Mouse (Mus musculus): Measurements from ENCODE around the gene Pald1.
A peak's percentile ranks its signal among the peaks of the same experiment; 100 is the strongest.

The Pald1 gene

GRCm38 (mm10) chr10:61369755-61370154 is 13.6 kb downstream of the Pald1 start:
- DNase-seq (ENCODE audit: low spot score): no peak

- no peak for DNase-seq (ENCODE audit: low spot score)
Observed at GRCm38 (mm10) chr10:61365902-61366301, 17.4 kb downstream of the Pald1 start.

GRCm38 (mm10) chr10:61364431-61364830 is 18.9 kb downstream of the Pald1 start:
- DNase-seq (ENCODE audit: low spot score): no peak

- DNase-seq (ENCODE audit: low spot score): no peak
Observed at GRCm38 (mm10) chr10:61362992-61363391, 20.3 kb downstream of the Pald1 start.

- no peak for DNase-seq (ENCODE audit: low spot score)
Observed at GRCm38 (mm10) chr10:61362483-61362882, 20.8 kb downstream of the Pald1 start.

- DNase-seq (ENCODE audit: low spot score): no peak
Observed at GRCm38 (mm10) chr10:61360667-61361066, 22.7 kb downstream of the Pald1 start.

- DNase-seq (ENCODE audit: low spot score): no peak
Observed at GRCm38 (mm10) chr10:61359411-61359810, 23.9 kb downstream of the Pald1 start.

DNA sequence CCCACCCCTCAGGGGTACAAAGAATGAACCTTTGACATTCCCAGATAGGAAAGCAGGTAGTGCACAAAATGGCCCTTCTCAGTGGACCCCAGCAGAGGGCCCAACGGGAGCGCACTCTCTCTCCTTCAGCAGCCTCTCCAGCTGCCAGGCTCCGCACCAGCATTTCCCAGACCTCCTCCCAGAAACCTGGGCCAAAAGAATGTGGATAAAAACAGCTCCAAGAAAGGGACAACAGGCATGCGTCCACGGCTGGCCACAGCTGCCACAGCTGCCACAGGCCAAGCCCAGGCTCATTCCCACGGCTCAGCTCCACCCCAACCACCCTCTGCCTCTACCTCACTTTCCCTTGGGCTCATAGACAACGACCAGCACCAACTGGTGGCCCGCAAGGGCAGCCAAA is 25.7 kb downstream of the Pald1 start:
- no peak for DNase-seq (ENCODE audit: low spot score)

DNA sequence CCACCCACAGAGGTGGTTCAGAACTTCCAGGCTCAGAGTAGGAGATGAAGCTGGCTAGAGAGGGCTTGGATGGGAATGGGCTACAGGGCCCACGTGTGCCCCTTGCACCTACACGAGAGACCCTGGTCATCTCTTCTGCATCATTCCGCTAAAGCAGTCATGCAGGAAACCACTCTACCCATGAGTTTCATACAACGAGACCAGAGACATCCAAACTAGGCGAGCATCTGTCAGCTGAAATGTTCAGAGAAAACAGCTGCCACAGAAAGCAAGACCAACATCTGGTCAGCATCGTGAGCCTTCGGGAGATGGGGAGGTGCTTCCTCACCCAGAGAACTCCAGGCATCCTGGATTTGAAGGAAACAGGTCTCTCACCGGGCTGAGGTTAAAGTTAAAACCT is 26.8 kb downstream of the Pald1 start:
- no peak for DNase-seq (ENCODE audit: low spot score)

DNA sequence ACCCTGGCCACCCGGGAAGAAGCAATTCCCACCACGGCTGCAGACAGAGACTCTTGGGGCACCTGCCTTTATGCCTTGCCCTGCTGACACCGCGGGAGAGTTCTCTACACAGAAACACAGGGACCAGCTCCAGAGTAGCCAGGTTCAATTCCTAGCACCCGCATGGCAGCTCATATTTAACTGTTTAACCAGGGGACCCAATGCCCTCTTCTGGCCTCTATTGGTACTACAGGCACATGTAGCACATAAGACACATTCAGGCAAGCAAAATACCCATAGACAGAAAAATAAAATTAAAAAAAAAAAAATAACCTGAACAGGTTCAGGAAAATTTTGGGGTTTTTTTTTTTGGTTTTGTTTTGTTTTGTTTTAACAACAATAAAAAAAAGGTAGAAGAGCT is 27.2 kb downstream of the Pald1 start:
- no peak for DNase-seq (ENCODE audit: low spot score)

- DNase-seq (ENCODE audit: low spot score): no peak
Observed at GRCm38 (mm10) chr10:61355611-61356010, 27.7 kb downstream of the Pald1 start.

DNA sequence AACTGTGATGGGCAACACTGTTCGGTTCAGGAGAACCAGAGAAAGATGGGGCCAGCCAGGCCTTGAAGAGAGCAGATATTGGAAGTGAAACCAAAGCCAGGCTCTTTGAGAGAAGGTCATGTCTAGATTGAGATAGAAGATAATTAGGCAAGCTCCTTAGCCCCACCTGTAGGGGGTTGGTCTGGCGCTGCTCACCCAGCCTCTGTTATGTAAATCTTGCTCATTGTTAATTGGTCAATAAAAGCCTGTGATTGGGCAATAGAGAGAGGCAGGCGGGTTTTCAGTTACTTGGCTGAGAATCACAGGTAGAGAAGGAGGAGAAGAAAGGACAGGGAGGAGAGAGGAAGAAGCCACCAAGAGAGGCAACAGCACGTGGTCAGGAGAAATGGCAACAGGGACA is 32.1 kb downstream of the Pald1 start:
- no peak for DNase-seq (ENCODE audit: low spot score)

- no peak for DNase-seq (ENCODE audit: low spot score)
Observed at GRCm38 (mm10) chr10:61346374-61346773, 37.0 kb downstream of the Pald1 start.

- no peak for DNase-seq (ENCODE audit: low spot score)
Observed at GRCm38 (mm10) chr10:61345179-61345578, 38.2 kb downstream of the Pald1 start.

DNA sequence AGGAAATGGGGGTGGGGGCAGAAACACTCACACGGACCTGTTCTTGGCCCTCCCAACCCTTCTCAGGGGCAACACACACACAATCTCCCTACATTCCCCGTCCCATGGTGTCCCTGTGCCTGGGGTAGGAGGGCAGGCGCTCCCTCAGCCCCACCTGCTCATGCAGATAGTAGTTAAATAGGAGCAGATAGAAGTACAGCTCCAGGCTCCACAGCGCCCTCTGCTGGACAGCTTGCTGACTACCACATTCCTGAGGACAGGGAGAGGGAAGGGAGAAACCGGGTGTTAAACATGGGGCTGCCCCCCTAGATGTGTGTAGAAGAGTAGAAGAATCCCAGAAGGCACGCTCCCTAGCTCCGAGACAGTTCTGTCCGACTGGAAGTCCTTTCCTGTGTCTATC is 39.4 kb downstream of the Pald1 start:
- peak; percentile 28 for DNase-seq (ENCODE audit: low spot score)

- DNase-seq (ENCODE audit: low spot score): no peak
Observed at GRCm38 (mm10) chr10:61342750-61343149, 40.6 kb downstream of the Pald1 start.

DNA sequence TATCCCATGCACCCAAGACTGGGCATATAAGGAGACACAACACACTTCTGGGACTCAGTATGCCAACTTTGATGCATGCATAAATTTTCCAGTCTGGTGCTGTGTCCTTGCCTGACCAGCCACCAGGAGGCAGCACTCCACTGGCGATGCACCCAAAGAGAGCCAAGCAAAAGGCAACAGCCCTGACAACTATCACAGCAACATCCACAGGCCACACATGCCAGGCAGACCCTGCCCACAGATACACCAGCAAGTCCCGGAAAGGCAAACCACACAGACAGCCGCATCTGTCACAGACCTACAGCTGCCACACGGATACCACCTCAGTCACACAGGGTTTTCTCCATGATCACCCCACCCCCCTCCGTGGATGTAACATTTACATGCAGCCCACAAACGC is 41.8 kb downstream of the Pald1 start:
- DNase-seq (ENCODE audit: low spot score): peak; percentile 36

- no peak for DNase-seq (ENCODE audit: low spot score)
Observed at GRCm38 (mm10) chr10:61341045-61341444, 42.3 kb downstream of the Pald1 start.

DNA sequence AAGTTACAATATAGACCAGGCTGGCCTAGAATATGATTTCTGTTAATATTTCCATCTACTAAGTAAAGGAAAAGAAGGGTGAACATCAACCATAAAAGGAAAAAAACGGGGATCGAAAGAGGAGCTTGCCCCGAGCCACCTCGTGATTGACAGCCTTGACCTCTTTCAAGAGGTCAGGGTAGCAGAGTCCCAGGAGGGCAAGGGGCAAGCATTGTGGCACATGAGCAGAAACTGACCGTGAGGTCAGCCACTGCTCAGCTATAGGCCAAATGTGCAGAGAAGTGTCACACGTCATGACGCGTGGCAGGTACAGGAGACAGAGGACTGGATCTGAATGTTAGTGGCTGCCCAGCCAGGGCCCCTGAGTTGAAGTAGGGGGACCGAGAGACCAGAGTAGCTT is 43.1 kb downstream of the Pald1 start:
- DNase-seq (ENCODE audit: low spot score): no peak

GRCm38 (mm10) chr10:61339216-61339615 is 44.1 kb downstream of the Pald1 start:
- DNase-seq (ENCODE audit: low spot score): no peak

- no peak for DNase-seq (ENCODE audit: low spot score)
Observed at GRCm38 (mm10) chr10:61337665-61338064, 45.7 kb downstream of the Pald1 start.

DNA sequence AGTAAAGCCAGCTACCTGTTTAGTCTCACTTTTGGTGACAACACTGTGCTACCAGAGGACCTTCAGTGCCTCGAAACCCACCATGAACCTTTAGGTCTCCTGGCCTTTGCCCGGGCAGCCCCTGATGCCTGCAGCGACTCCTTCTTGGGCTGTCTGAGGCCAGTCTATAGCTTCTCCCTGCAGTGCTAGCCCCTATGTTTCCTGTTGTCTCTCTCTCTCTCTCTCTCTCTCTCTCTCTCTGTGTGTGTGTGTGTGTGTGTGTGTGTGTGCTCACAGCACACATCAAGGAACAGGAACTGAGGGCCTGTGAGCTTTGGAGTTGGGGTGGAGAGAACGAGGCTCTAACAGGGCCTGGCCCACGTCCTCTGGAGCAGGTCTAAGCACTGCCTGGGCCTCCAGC is 46.7 kb downstream of the Pald1 start:
- no peak for DNase-seq (ENCODE audit: low spot score)

DNA sequence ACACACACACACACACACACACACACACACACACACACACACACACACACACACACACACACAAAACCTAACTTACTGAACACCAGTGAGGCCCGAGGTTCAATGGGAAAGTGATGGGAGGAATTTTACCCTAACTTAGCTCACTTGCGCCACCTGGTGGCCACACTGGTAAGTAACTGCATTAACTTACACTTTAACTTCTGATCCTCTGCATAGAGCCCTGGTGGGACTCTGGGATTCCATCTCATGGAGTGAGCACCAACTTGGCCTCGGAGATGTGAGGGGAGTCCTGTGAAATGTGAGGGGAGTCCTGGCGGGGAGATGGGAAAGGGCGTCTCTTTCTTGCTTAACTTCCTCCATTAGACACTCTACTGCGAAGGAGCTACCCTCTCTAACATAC is 47.2 kb downstream of the Pald1 start:
- DNase-seq (ENCODE audit: low spot score): peak; percentile 34

DNA sequence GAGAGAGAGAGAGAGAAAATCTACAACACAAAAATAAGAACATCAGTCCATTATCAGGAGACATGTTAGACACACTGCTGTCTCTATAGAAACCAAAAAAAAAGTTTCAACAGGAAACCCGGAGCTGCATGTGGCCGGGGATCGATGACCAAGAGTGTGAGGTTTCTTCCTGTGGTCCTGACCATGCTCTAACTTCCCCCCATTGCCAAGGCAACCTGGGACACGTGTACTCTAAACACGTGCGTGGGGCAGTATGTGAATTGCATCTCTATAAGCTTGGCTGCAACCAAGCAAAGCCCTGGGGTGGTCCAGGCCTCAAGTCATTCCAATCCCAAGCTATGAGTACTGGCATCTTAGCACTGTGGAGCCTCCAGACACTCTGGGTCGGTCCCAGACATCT is 48.8 kb downstream of the Pald1 start:
- no peak for DNase-seq (ENCODE audit: low spot score)

DNA sequence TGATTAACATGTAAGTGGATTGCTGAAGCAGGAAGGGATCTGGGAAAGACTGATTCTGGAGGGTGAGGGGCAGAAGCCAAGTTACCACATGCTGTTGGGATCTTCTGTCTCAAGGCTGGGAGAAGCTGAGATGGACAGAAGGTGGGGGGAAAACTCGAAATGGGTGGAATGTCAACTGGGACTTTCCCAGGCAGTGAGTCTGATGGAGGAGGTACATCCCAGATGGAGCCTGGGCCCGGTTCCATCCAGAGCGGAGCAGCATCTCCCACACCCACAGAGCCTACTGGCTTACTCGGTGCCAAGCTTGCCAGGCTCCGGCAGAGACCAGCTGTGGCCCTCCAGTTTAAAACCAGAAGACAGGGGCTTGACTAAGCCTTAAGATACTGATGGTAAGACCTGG is 52.3 kb downstream of the Pald1 start:
- peak; percentile 62 for DNase-seq (ENCODE audit: low spot score)

Data from left cerebral cortex, adult 11 months (tissue).